In the genomic region with DNA sequence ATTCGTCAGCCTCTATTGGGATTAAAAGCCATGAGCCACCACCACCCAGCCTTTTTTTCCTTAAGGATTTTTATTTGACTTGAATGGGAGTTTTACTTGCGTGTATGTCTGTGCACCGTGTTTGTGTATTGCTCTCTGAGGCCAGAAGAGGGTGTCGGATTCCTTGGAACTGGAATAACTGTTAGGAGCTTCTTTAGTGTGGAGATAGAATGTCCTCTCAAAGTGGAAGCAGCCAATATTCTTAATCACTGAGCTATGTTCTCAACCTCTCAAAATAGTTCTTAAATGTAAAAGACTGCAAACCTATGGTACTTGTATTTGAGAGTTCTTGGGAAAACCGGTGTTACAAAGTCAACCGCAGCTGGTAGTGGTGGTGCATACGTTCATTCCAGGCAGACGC, we compare ENCODE assay signal across 7 mouse cellular contexts. TPM values are rescaled to one million over a fixed set of nuclear protein-coding genes. Genes with fewer than 3 reads are reported as not detected.
DNase-seq lines count a peak whose midpoint lies in the region; ATAC-seq and TF ChIP-seq lines count a peak whose summit lies in the region.

No protein-coding gene starts in this region.

- no peak for ATAC-seq in embryonic facial prominence, embryonic 15.5 days (ENCODE audit: insufficient number of reproducible peaks, low FRiP score, low TSS enrichment, low read depth)
- ATAC-seq in midbrain, embryonic 11.5 days (ENCODE audit: low FRiP score) = no peak

- H3K4me3 ChIP-seq in C2C12 (ENCODE audit: insufficient read depth, poor library complexity, severe bottlenecking) (peak overlapping the region; percentile 76), E14TG2a.4 (replicated peaks; ENCODE audit: low read length) (peak overlapping the region; percentile 86)
- H3K4me3 ChIP-seq in embryonic facial prominence, embryonic 15.5 days (replicated peaks) = peak overlapping the region; percentile 88
- peak overlapping the region; percentile 17; the same call in 1 of the 2 replicates for H3K4me3 ChIP-seq in kidney, adult 2 months (ENCODE audit: insufficient read depth, low read depth, low read length)
- H3K4me3 ChIP-seq in midbrain, embryonic 11.5 days (ENCODE audit: low read depth, low read length) = peak overlapping the region; percentile 81

- H3K36me3 ChIP-seq in C2C12 (ENCODE audit: control insufficient read depth, insufficient read depth) = peaks cover 26% of the 10 kb centered on the region
- peaks cover 31% of the 10 kb centered on the region for H3K36me3 ChIP-seq in E14TG2a.4 (ENCODE audit: insufficient read depth, low read length)
- H3K36me3 ChIP-seq in embryonic facial prominence, embryonic 15.5 days = peaks cover 10% of the 10 kb centered on the region
- H3K36me3 ChIP-seq in kidney, adult 2 months (ENCODE audit: control insufficient read depth, insufficient read depth, low read length) = peaks cover 5% of the 10 kb centered on the region
- peaks cover 6% of the 10 kb centered on the region for H3K36me3 ChIP-seq in midbrain, embryonic 11.5 days (ENCODE audit: control insufficient read depth, insufficient read depth, low read length)

- H3K9ac ChIP-seq in embryonic facial prominence, embryonic 15.5 days = no peak overlapping the region; the same call in 1 of the 2 replicates
- peak overlapping the region; percentile 87 for H3K9ac ChIP-seq in midbrain, embryonic 11.5 days (ENCODE audit: low read length)

- H3K27me3 ChIP-seq in C2C12 (ENCODE audit: control insufficient read depth, insufficient read depth, insufficient read length) (no peaks in the 10 kb centered on the region), E14TG2a.4 (ENCODE audit: insufficient read depth, low read length) (no peaks in the 10 kb centered on the region)
- no peaks in the 10 kb centered on the region for H3K27me3 ChIP-seq in embryonic facial prominence, embryonic 15.5 days
- H3K27me3 ChIP-seq in kidney, adult 2 months (replicated peaks; ENCODE audit: control insufficient read depth, insufficient read depth, low read length) = no peaks in the 10 kb centered on the region
- no peaks in the 10 kb centered on the region for H3K27me3 ChIP-seq in midbrain, embryonic 11.5 days (ENCODE audit: control insufficient read depth, insufficient read depth, low read length)

- H3K27ac ChIP-seq in embryonic facial prominence, embryonic 15.5 days (replicated peaks) = peak overlapping the region; percentile 99
- peak overlapping the region; percentile 55 for H3K27ac ChIP-seq in kidney, adult 2 months (ENCODE audit: insufficient read depth, low read depth, low read length)
- H3K27ac ChIP-seq in midbrain, embryonic 11.5 days (ENCODE audit: low read depth, low read length) = peak overlapping the region; percentile 97; the same call in 1 of the 2 replicates

- WGBS in embryonic facial prominence, embryonic 15.5 days = 24% methylated on average over 8 of the region's 8 CpGs
- 25% methylated on average over 8 of the region's 8 CpGs for WGBS in kidney, adult 2 months
- 36% methylated on average over 8 of the region's 8 CpGs for WGBS in midbrain, embryonic 11.5 days

- H3K9me3 ChIP-seq in E14TG2a.4 (ENCODE audit: low read length) = no peaks in the 10 kb centered on the region
- no peaks in the 10 kb centered on the region for H3K9me3 ChIP-seq in embryonic facial prominence, embryonic 15.5 days (replicated peaks)
- no peaks in the 10 kb centered on the region for H3K9me3 ChIP-seq in midbrain, embryonic 11.5 days (ENCODE audit: control insufficient read depth, low read length)

- peak overlapping the region; percentile 49 for H3ac ChIP-seq in C2C12 (ENCODE audit: control insufficient read depth, insufficient read length, low read depth)

- H3K79me2 ChIP-seq in C2C12 (ENCODE audit: control insufficient read depth, insufficient read depth) = peaks cover 39% of the 10 kb centered on the region

- H3K79me3 ChIP-seq in C2C12 (ENCODE audit: low read depth) = peaks cover 33% of the 10 kb centered on the region

- TF ChIP-seq CTCF in C2C12 (IDR thresholded peaks at IDR 0.05; ENCODE audit: control insufficient read depth, insufficient read depth, insufficient read length) (no peak), E14TG2a.4 (conservative IDR thresholded peaks at IDR 0.05; ENCODE audit: low read length) (peak; percentile 22)
- TF ChIP-seq CTCF in kidney, adult 2 months (conservative IDR thresholded peaks at IDR 0.05; ENCODE audit: insufficient read depth, insufficient read length, low read depth, low read length) = no peak

- peak overlapping the region; percentile 60 for H3K4me2 ChIP-seq in embryonic facial prominence, embryonic 15.5 days (replicated peaks)
- H3K4me2 ChIP-seq in midbrain, embryonic 11.5 days = peak overlapping the region; percentile 53

- TF ChIP-seq POLR2A in kidney, adult 2 months (IDR thresholded peaks at IDR 0.05; ENCODE audit: low read depth, low read length) = no peak

- H3K4me1 ChIP-seq in E14TG2a.4 (replicated peaks; ENCODE audit: low read depth, low read length) = peaks cover 53% of the 10 kb centered on the region
- peaks cover 14% of the 10 kb centered on the region for H3K4me1 ChIP-seq in embryonic facial prominence, embryonic 15.5 days
- peaks cover 6% of the 10 kb centered on the region; the same call in 1 of the 2 replicates for H3K4me1 ChIP-seq in kidney, adult 2 months (ENCODE audit: control insufficient read depth, insufficient read depth, low read length)
- H3K4me1 ChIP-seq in midbrain, embryonic 11.5 days (ENCODE audit: control insufficient read depth, insufficient read depth, low read length) = peaks cover 8% of the 10 kb centered on the region

- peak; percentile 58 for DNase-seq in kidney, adult 2 months
- DNase-seq in midbrain, embryonic 11.5 days (ENCODE audit: low spot score, missing footprints) = no peak
- DNase-seq in urinary bladder, postnatal 36 days (ENCODE audit: low spot score in 2 of 2) = no peak
- DNase-seq in adrenal gland, adult 8-10 months = no peak

TF ChIP-seq in C2C12, 6 proteins besides CTCF, POLR2A, EP300 and RAD21:
- TF ChIP-seq MAX (IDR thresholded peaks at IDR 0.05) = no peak
- no peak for TF ChIP-seq USF1 (IDR thresholded peaks at IDR 0.05; ENCODE audit: low read depth)
- no peak for TF ChIP-seq CEBPB (IDR thresholded peaks at IDR 0.05; ENCODE audit: low read depth)
- TF ChIP-seq MYOD1 (IDR thresholded peaks at IDR 0.05; ENCODE audit: control insufficient read depth, insufficient read length, low read depth) = no peak
- no peak for TF ChIP-seq FOSL1 (IDR thresholded peaks at IDR 0.05; ENCODE audit: insufficient read depth, low read length, poor library complexity, severe bottlenecking)
- TF ChIP-seq MYOG (IDR thresholded peaks at IDR 0.05; ENCODE audit: control insufficient read depth, extremely low read depth, insufficient read length) = no peak

RNA-seq across cellular contexts. Expression of a gene that starts 0.5 kb away (rescaled TPM):
- 24.1 TPM for polyA plus RNA-seq in C2C12 (2012; fragmentation: generic; extraction: Trizol)
- 48.6 and 52.4 TPM in 2 replicates for polyA plus RNA-seq in embryonic facial prominence, embryonic 15.5 days (2015; fragmentation: Nextera tagmentation; extraction: Ambion mirVana)
- polyA plus RNA-seq in kidney, adult 2 months (2012; rRNA removed) = 17.0 and 18.6 TPM in 2 replicates
- polyA plus RNA-seq in midbrain, embryonic 11.5 days (2014; fragmentation: Nextera tagmentation; extraction: Ambion mirVana) = 49.6 and 52.1 TPM in 2 replicates
- 100 to 1,000 TPM; 103 to 156 (median 120) TPM for total RNA-seq in adrenal gland, adult 8-10 months (2022)

RNA-seq across cellular contexts. Expression of a gene that starts 8.1 kb away (rescaled TPM):
- polyA plus RNA-seq in C2C12 (2012; fragmentation: generic; extraction: Trizol) = 14.9 TPM
- 14.6 and 14.7 TPM in 2 replicates for polyA plus RNA-seq in embryonic facial prominence, embryonic 15.5 days (2015; fragmentation: Nextera tagmentation; extraction: Ambion mirVana)
- 12.5 and 13.1 TPM in 2 replicates for polyA plus RNA-seq in kidney, adult 2 months (2012; rRNA removed)
- polyA plus RNA-seq in midbrain, embryonic 11.5 days (2014; fragmentation: Nextera tagmentation; extraction: Ambion mirVana) = 19.2 and 20.2 TPM in 2 replicates
- 10 to 100 TPM; 21.9 to 28.0 (median 26.2) TPM for total RNA-seq in adrenal gland, adult 8-10 months (2022)

RNA-seq across cellular contexts. Expression of a gene that starts 32.2 kb away (rescaled TPM):
- polyA plus RNA-seq in C2C12 (2012; fragmentation: generic; extraction: Trizol) = 20.9 TPM
- 17.1 and 17.3 TPM in 2 replicates for polyA plus RNA-seq in embryonic facial prominence, embryonic 15.5 days (2015; fragmentation: Nextera tagmentation; extraction: Ambion mirVana)
- polyA plus RNA-seq in kidney, adult 2 months (2012; rRNA removed) = 19.1 and 23.7 TPM in 2 replicates
- polyA plus RNA-seq in midbrain, embryonic 11.5 days (2014; fragmentation: Nextera tagmentation; extraction: Ambion mirVana) = 9.8 and 10.7 TPM in 2 replicates
- 10 to 100 TPM; 64.6 to 98.2 (median 75.6) TPM for total RNA-seq in adrenal gland, adult 8-10 months (2022)

RNA-seq across cellular contexts. Expression of a gene that starts 49.9 kb away (rescaled TPM):
- not detected for polyA plus RNA-seq in C2C12 (2012; fragmentation: generic; extraction: Trizol)
- 6.5 and 12.8 TPM in 2 replicates for polyA plus RNA-seq in embryonic facial prominence, embryonic 15.5 days (2015; fragmentation: Nextera tagmentation; extraction: Ambion mirVana)
- polyA plus RNA-seq in kidney, adult 2 months (2012; rRNA removed) = not detected in 2 replicates
- polyA plus RNA-seq in midbrain, embryonic 11.5 days (2014; fragmentation: Nextera tagmentation; extraction: Ambion mirVana) = 4.0 and 8.4 TPM in 2 replicates
- not detected for total RNA-seq in adrenal gland, adult 8-10 months (2022)

RNA-seq across cellular contexts. Expression of a gene that starts 51.8 kb away (rescaled TPM):
- polyA plus RNA-seq in C2C12 (2012; fragmentation: generic; extraction: Trizol) = 28.6 TPM
- polyA plus RNA-seq in embryonic facial prominence, embryonic 15.5 days (2015; fragmentation: Nextera tagmentation; extraction: Ambion mirVana) = 46.3 and 55.9 TPM in 2 replicates
- 58.7 and 62.6 TPM in 2 replicates for polyA plus RNA-seq in kidney, adult 2 months (2012; rRNA removed)
- polyA plus RNA-seq in midbrain, embryonic 11.5 days (2014; fragmentation: Nextera tagmentation; extraction: Ambion mirVana) = 70.3 and 72.4 TPM in 2 replicates
- 10 to 100 TPM; 49.1 to 65.5 (median 58.2) TPM for total RNA-seq in adrenal gland, adult 8-10 months (2022)

Comparison
In these comparisons a context has a peak if more than half of its experiments do, and no peak if none do; other contexts are left out.
1. H3K4me3 ChIP-seq: peak in every context shown above with its lines; median percentile 88 in embryonic facial prominence, embryonic 15.5 days; 86 in E14TG2a.4; 81 in midbrain, embryonic 11.5 days; 76 in C2C12; 17 in kidney, adult 2 months.